Mouse (Mus musculus): ENCODE measurements around the gene Bdh2. TPM values are rescaled to one million over a fixed set of nuclear protein-coding genes. Genes with fewer than 3 reads are reported as not detected.

Gene Bdh2
- polyA plus RNA-seq, 1 experiment from 2014 or later = 0.36 TPM

GRCm38 (mm10) chr3:135327601-135328000 is 46.6 kb downstream of the Bdh2 start:
- Histone ChIP-seq H3K27me3 (no peaks in the 10 kb centered on the region), H3K4me2 (no peak overlapping the region), H3K9me3 (replicated peaks) (no peaks in the 10 kb centered on the region), H3K4me3 (replicated peaks) (no peak overlapping the region), H3K36me3 (no peaks in the 10 kb centered on the region), H3K4me1 (replicated peaks) (no peaks in the 10 kb centered on the region), H3K27ac (no peak overlapping the region), H3K9ac (no peak overlapping the region)
- DNase-seq (no peak), ATAC-seq (ENCODE audit: low read depth) (no peak)
- WGBS (ENCODE audit: insufficient replicate concordance) = 31% methylated on average over 2 of the region's 2 CpGs

GRCm38 (mm10) chr3:135328560-135328959 is 47.5 kb downstream of the Bdh2 start:
- H3K27me3 ChIP-seq = no peaks in the 10 kb centered on the region
- ATAC-seq (ENCODE audit: low read depth) = no peak
- WGBS (ENCODE audit: insufficient replicate concordance) = 15% methylated on average over 3 of the region's 3 CpGs
- no peaks in the 10 kb centered on the region for H3K9me3 ChIP-seq (replicated peaks)
- peak; percentile 32 for DNase-seq
- H3K27ac ChIP-seq = no peak overlapping the region
- no peak overlapping the region for H3K4me2 ChIP-seq
- no peak overlapping the region for H3K4me3 ChIP-seq (replicated peaks)
- H3K36me3 ChIP-seq = no peaks in the 10 kb centered on the region
- H3K9ac ChIP-seq = no peak overlapping the region
- H3K4me1 ChIP-seq (replicated peaks) = no peaks in the 10 kb centered on the region

GRCm38 (mm10) chr3:135332691-135333090 is 51.7 kb downstream of the Bdh2 start:
- no peaks in the 10 kb centered on the region for H3K4me1 ChIP-seq (replicated peaks)
- H3K27me3 ChIP-seq = no peaks in the 10 kb centered on the region
- H3K4me2 ChIP-seq = no peak overlapping the region
- DNase-seq (no peak), ATAC-seq (ENCODE audit: low read depth) (no peak)
- H3K9me3 ChIP-seq (replicated peaks) = no peaks in the 10 kb centered on the region
- no peaks in the 10 kb centered on the region for H3K36me3 ChIP-seq
- H3K27ac ChIP-seq = no peak overlapping the region
- H3K4me3 ChIP-seq (replicated peaks) = no peak overlapping the region
- no peak overlapping the region for H3K9ac ChIP-seq

- DNase-seq (no peak), ATAC-seq (ENCODE audit: low read depth) (no peak)
- H3K36me3 ChIP-seq = no peaks in the 10 kb centered on the region
- no peaks in the 10 kb centered on the region for H3K9me3 ChIP-seq (replicated peaks)
- no peaks in the 10 kb centered on the region for H3K4me1 ChIP-seq (replicated peaks)
- no peak overlapping the region for H3K27ac ChIP-seq
- 44% methylated on average over 4 of the region's 4 CpGs for WGBS (ENCODE audit: insufficient replicate concordance)
- no peaks in the 10 kb centered on the region for H3K27me3 ChIP-seq
- no peak overlapping the region for H3K9ac ChIP-seq
- H3K4me3 ChIP-seq (replicated peaks) = no peak overlapping the region
- H3K4me2 ChIP-seq = no peak overlapping the region
Measured at GRCm38 (mm10) chr3:135333763-135334162, 52.7 kb downstream of the Bdh2 start.

GRCm38 (mm10) chr3:135347739-135348264 is 66.8 kb downstream of the Bdh2 start, which contains the start of gene Slc9b1:
Gene Slc9b1, plus strand, starts transcription at chr3:135348029.
- Histone ChIP-seq H3K27ac (no peak within 1 kb of the TSS), H3K4me1 (replicated peaks) (no peaks in the 10 kb centered on the region), H3K36me3 (no peaks in the 10 kb centered on the region), H3K27me3 (no peaks in the 10 kb centered on the region), H3K9me3 (replicated peaks) (no peaks in the 10 kb centered on the region), H3K4me3 (replicated peaks) (no peak within 1 kb of the TSS), H3K9ac (no peak within 1 kb of the TSS), H3K4me2 (no peak within 1 kb of the TSS)
- ATAC-seq (ENCODE audit: low read depth) (no peak), DNase-seq (peak; percentile 1)
- 60% methylated on average over 14 of the region's 14 CpGs for WGBS (ENCODE audit: insufficient replicate concordance)

GRCm38 (mm10) chr3:135349022-135349421 is 68.0 kb downstream of the Bdh2 start:
- Histone ChIP-seq H3K9ac (no peak overlapping the region), H3K4me2 (no peak overlapping the region), H3K27ac (no peak overlapping the region), H3K4me3 (replicated peaks) (no peak overlapping the region), H3K9me3 (replicated peaks) (no peaks in the 10 kb centered on the region), H3K27me3 (no peaks in the 10 kb centered on the region), H3K36me3 (no peaks in the 10 kb centered on the region), H3K4me1 (replicated peaks) (no peaks in the 10 kb centered on the region)
- DNase-seq (no peak), ATAC-seq (ENCODE audit: low read depth) (no peak)

- H3K27me3 ChIP-seq = no peaks in the 10 kb centered on the region
- H3K4me3 ChIP-seq (replicated peaks) = no peak overlapping the region
- WGBS (ENCODE audit: insufficient replicate concordance) = 71% methylated on average over 3 of the region's 3 CpGs
- no peak for DNase-seq
- H3K4me2 ChIP-seq = no peak overlapping the region
- H3K9me3 ChIP-seq (replicated peaks) = no peaks in the 10 kb centered on the region
- no peak for ATAC-seq (ENCODE audit: low read depth)
- H3K9ac ChIP-seq = no peak overlapping the region
- no peaks in the 10 kb centered on the region for H3K4me1 ChIP-seq (replicated peaks)
- H3K36me3 ChIP-seq = no peaks in the 10 kb centered on the region
- no peak overlapping the region for H3K27ac ChIP-seq
Measured at GRCm38 (mm10) chr3:135351857-135352256, 70.8 kb downstream of the Bdh2 start.

Other genes with a start within 250 kb of the Bdh2 start
- gene Cenpe, start 68.7 kb upstream of the Bdh2 start, polyA plus RNA-seq (2015; fragmentation: Nextera tagmentation; extraction: Ambion mirVana) = 20.7 and 26.1 TPM in 2 replicates
- 0.25 and 0.51 TPM in 2 replicates for gene Slc9b2, start 26.5 kb downstream of the Bdh2 start, polyA plus RNA-seq (2015; fragmentation: Nextera tagmentation; extraction: Ambion mirVana)
- gene Slc9b1, start 66.8 kb downstream of the Bdh2 start, polyA plus RNA-seq (2015; fragmentation: Nextera tagmentation; extraction: Ambion mirVana) = not detected in 2 replicates
- gene Cisd2, start 142.7 kb downstream of the Bdh2 start, polyA plus RNA-seq (2015; fragmentation: Nextera tagmentation; extraction: Ambion mirVana) = 36.4 and 43.9 TPM in 2 replicates
- 281 and 348 TPM in 2 replicates for gene Ube2d3, start 156.9 kb downstream of the Bdh2 start, polyA plus RNA-seq (2015; fragmentation: Nextera tagmentation; extraction: Ambion mirVana)
- gene Manba, start 204.4 kb downstream of the Bdh2 start, polyA plus RNA-seq (2015; fragmentation: Nextera tagmentation; extraction: Ambion mirVana) = 4.9 and 6.4 TPM in 2 replicates

Measured in liver, embryonic 13.5 days (tissue).